Mouse (Mus musculus): ENCODE measurements at regions not wholly inside any gene's neighbourhood (a gene's known extent, or its start where the extent isn't known, plus 50 kb on each side); places are given as distances from the start of the nearest gene placed in this dataset.

- no peak for DNase-seq
Observed at GRCm38 (mm10) chr6:43775525-43775924, 109.4 kb upstream of the Tpk1 start.

- DNase-seq = peak; percentile 19
Observed at GRCm38 (mm10) chr6:43774490-43774889, 108.4 kb upstream of the Tpk1 start.

DNA sequence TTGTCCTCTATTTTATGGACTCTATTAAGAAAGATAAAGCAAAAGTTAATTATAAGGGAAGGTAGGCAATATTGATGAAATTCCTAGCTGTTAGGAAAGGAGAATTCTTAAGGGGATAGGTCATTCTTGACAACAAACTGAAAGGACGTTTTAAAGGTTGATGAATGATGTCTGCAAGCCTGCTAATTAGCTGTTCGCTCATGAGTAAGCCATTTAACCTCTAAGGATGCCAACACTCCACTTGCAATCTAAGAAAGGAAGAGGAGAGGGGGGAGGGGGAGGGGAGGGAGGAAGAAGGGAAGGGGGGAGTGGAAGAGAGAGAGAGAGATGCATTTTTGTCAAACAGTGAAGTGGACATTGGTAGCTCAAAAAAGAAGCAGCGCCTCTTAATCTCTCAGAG is 107.5 kb upstream of the Tpk1 start:
- DNase-seq = peak; percentile 9

- no peak for DNase-seq
Observed at GRCm38 (mm10) chr6:43765958-43766357, 99.9 kb upstream of the Tpk1 start.
